19 mouse cellular contexts compared by ENCODE assay signal in the genomic region with DNA sequence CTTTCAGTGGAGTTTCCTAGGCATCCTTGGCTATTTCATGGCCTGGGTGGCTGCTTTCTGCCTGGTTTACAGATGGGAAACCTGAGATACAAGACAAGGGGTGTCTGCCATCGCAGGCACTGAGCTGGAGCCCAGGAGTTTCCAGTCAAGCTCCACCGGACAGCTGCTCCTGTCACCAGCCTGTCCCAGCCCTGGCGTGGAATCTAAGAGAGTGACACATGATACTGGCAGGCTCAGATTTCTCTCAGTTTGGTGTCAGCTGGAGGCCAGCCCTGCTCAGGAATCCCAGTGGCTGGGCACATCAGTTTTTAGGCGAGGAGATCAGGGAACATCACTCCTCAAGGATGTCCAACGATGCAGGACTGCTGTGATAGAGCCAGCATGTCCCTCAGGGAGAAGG. TPM values are rescaled to one million over a fixed set of nuclear protein-coding genes. Genes with fewer than 3 reads are reported as not detected.
A peak's percentile ranks its signal among the peaks of the same experiment; 100 is the strongest.
DNase-seq lines count a peak whose midpoint lies in the region; ATAC-seq and TF ChIP-seq lines count a peak whose summit lies in the region.
"Had no signal": no experiment of that assay in that cellular context is flagged by ENCODE, and none has a peak within 500 bp of the region (broad histone marks: within the 10 kb centered on the region; RNA-seq: fewer than 3 reads in every experiment).

No protein-coding gene starts in this region.

- no peak overlapping the region for H3K9ac ChIP-seq in kidney, embryonic 15.5 days
- H3K9ac ChIP-seq in limb, embryonic 14.5 days (ENCODE audit: low read depth, low read length, severe bottlenecking) = no peak overlapping the region
- H3K9ac ChIP-seq: forebrain, embryonic 12.5 days; hindbrain, embryonic 14.5 days; neural tube, embryonic 12.5 days had no signal

- peak; percentile 94 for ATAC-seq in kidney, embryonic 15.5 days (replicated peaks; ENCODE audit: low FRiP score)
- peak; percentile 83 for ATAC-seq in limb, embryonic 14.5 days (ENCODE audit: low FRiP score, low read depth)

- no peaks in the 10 kb centered on the region for H3K9me3 ChIP-seq in kidney, embryonic 15.5 days (replicated peaks)
- no peaks in the 10 kb centered on the region for H3K9me3 ChIP-seq in limb, embryonic 14.5 days (ENCODE audit: control insufficient read depth, low read length)
- H3K9me3 ChIP-seq: forebrain, embryonic 12.5 days; neural tube, embryonic 12.5 days had no signal

- TF ChIP-seq CTCF in thymus, adult 2 months (IDR thresholded peaks at IDR 0.05; ENCODE audit: borderline replicate concordance, control insufficient read depth, extremely low read depth, insufficient read depth, low read length, poor library complexity) = no peak

- 12% methylated on average over 5 of the region's 5 CpGs for WGBS in kidney, embryonic 15.5 days
- WGBS in limb, embryonic 14.5 days = 23% methylated on average over 5 of the region's 5 CpGs
- WGBS in thymus, adult 2 months = 72% methylated on average over 5 of the region's 5 CpGs

- H3K4me3 ChIP-seq in kidney, embryonic 15.5 days (replicated peaks) = no peak overlapping the region
- no peak overlapping the region for H3K4me3 ChIP-seq in limb, embryonic 14.5 days (replicated peaks; ENCODE audit: low read length)
- no peak overlapping the region for H3K4me3 ChIP-seq in thymus, adult 2 months (ENCODE audit: control insufficient read depth, insufficient read depth, low read length)
- H3K4me3 ChIP-seq: forebrain, embryonic 12.5 days; neural tube, embryonic 12.5 days had no signal

- no peaks in the 10 kb centered on the region for H3K27me3 ChIP-seq in kidney, embryonic 15.5 days
- H3K27me3 ChIP-seq in limb, embryonic 14.5 days (ENCODE audit: control insufficient read depth, insufficient read depth, low read length) = no peaks in the 10 kb centered on the region
- no peaks in the 10 kb centered on the region for H3K27me3 ChIP-seq in thymus, adult 2 months (ENCODE audit: control insufficient read depth, insufficient read depth, low read length)
- H3K27me3 ChIP-seq: forebrain, embryonic 12.5 days; neural tube, embryonic 12.5 days had no signal

- H3K4me2 ChIP-seq in kidney, embryonic 15.5 days = no peak overlapping the region
- no peak overlapping the region for H3K4me2 ChIP-seq in limb, embryonic 14.5 days (replicated peaks; ENCODE audit: low read depth, low read length, severe bottlenecking)
- H3K4me2 ChIP-seq: forebrain, embryonic 12.5 days; hindbrain, embryonic 14.5 days; neural tube, embryonic 12.5 days had no signal

- H3K36me3 ChIP-seq in kidney, embryonic 15.5 days = no peaks in the 10 kb centered on the region
- no peaks in the 10 kb centered on the region for H3K36me3 ChIP-seq in limb, embryonic 14.5 days (ENCODE audit: control insufficient read depth, insufficient read depth, low read length)
- no peaks in the 10 kb centered on the region for H3K36me3 ChIP-seq in thymus, adult 2 months (ENCODE audit: control insufficient read depth, insufficient read depth, low read length)
- H3K36me3 ChIP-seq: forebrain, embryonic 12.5 days; neural tube, embryonic 12.5 days had no signal

- no peak for DNase-seq in kidney, adult 18-20 months
- peak; percentile 53 for DNase-seq in ZHBTc4 (ENCODE audit: low read depth, low spot score)
- DNase-seq in gastrocnemius, adult 18-20 months (ENCODE audit: low spot score) = peak; percentile 87
- peak; percentile 45 for DNase-seq in limb, embryonic 14.5 days (ENCODE audit: low spot score)
- no peak for DNase-seq in spleen, adult 12 weeks (ENCODE audit: low spot score)
- no peak for DNase-seq in thymus, adult 2 months
- DNase-seq in layer of hippocampus, adult 9-11 months = no peak
- DNase-seq: adrenal gland, postnatal 25 days; kidney, adult 11 months; lung, postnatal 14 days; midbrain, embryonic 14.5 days had no signal

- peak overlapping the region; percentile 76 for H3K27ac ChIP-seq in kidney, embryonic 15.5 days
- H3K27ac ChIP-seq in limb, embryonic 14.5 days (replicated peaks; ENCODE audit: low read depth, low read length) = no peak overlapping the region
- no peak overlapping the region for H3K27ac ChIP-seq in thymus, adult 2 months (ENCODE audit: control insufficient read depth, insufficient read depth, low read length)
- H3K27ac ChIP-seq: forebrain, embryonic 12.5 days; hindbrain, embryonic 14.5 days; neural tube, embryonic 12.5 days had no signal

- no peak for TF ChIP-seq POLR2A in limb, embryonic 14.5 days (IDR thresholded peaks at IDR 0.05; ENCODE audit: borderline replicate concordance, extremely low read depth, insufficient read depth, insufficient read length)
- TF ChIP-seq POLR2A in thymus, adult 2 months (IDR thresholded peaks at IDR 0.05; ENCODE audit: control insufficient read depth, extremely low read depth, insufficient read depth, low read length, poor library complexity) = no peak

- H3K4me1 ChIP-seq in kidney, embryonic 15.5 days = peaks cover 8% of the 10 kb centered on the region; the same call in 1 of the 2 replicates
- H3K4me1 ChIP-seq in limb, embryonic 14.5 days (ENCODE audit: control insufficient read depth, insufficient read depth, low read length) = 0 out of 2 replicates have a peak, but pooled peaks cover 4% of the 10 kb centered on the region
- H3K4me1 ChIP-seq in thymus, adult 2 months (replicated peaks; ENCODE audit: control insufficient read depth, insufficient read depth, low read length) = no peaks in the 10 kb centered on the region
- H3K4me1 ChIP-seq: forebrain, embryonic 12.5 days; neural tube, embryonic 12.5 days had no signal

RNA-seq across cellular contexts. Expression of gene Chst5, which starts 8.2 kb away (rescaled TPM):
- polyA plus RNA-seq in kidney, embryonic 15.5 days (2015; fragmentation: Nextera tagmentation; extraction: Ambion mirVana) = 0.96 and 1.1 TPM in 2 replicates
- under 1 TPM in 1 of 2 experiments, not detected in 1; 0.09 TPM for total RNA-seq in gastrocnemius, adult 18-20 months (2021)
- 11.7 and 17.0 TPM in 2 replicates for polyA plus RNA-seq in limb, embryonic 14.5 days (2012; rRNA removed)
- 12.1 and 12.2 TPM in 2 replicates for polyA plus RNA-seq in limb, embryonic 14.5 days (2014; fragmentation: Nextera tagmentation; extraction: Ambion mirVana)
- 0.75 and 0.83 TPM in 2 replicates for polyA plus RNA-seq in thymus, adult 2 months (2012; rRNA removed)
- total RNA-seq: adrenal gland, postnatal 25 days; CH12.LX; common myeloid progenitor, adult 5-6 weeks; liver, adult 2 months had no signal
- polyA plus RNA-seq: gonadal fat pad, adult 2 months; liver, adult 2 months had no signal

RNA-seq across cellular contexts. Expression of gene Tmem170, which starts 25.5 kb away (rescaled TPM):
- 13.0 and 13.4 TPM in 2 replicates for polyA plus RNA-seq in kidney, embryonic 15.5 days (2015; fragmentation: Nextera tagmentation; extraction: Ambion mirVana)
- total RNA-seq in gastrocnemius, adult 18-20 months (2021) = 1 to 10 TPM; 2.0 to 2.3 TPM
- polyA plus RNA-seq in limb, embryonic 14.5 days (2012; rRNA removed) = 5.8 and 7.0 TPM in 2 replicates
- polyA plus RNA-seq in limb, embryonic 14.5 days (2014; fragmentation: Nextera tagmentation; extraction: Ambion mirVana) = 4.0 and 5.1 TPM in 2 replicates
- 3.1 and 3.7 TPM in 2 replicates for polyA plus RNA-seq in thymus, adult 2 months (2012; rRNA removed)

RNA-seq across cellular contexts. Expression of gene Tmem231, which starts 31.6 kb away (rescaled TPM):
- polyA plus RNA-seq in kidney, embryonic 15.5 days (2015; fragmentation: Nextera tagmentation; extraction: Ambion mirVana) = 21.1 and 21.5 TPM in 2 replicates
- 1 to 10 TPM in 1 of 2 experiments, under 1 TPM in 1; 0.91 to 1.0 TPM for total RNA-seq in gastrocnemius, adult 18-20 months (2021)
- polyA plus RNA-seq in limb, embryonic 14.5 days (2012; rRNA removed) = 16.3 and 19.8 TPM in 2 replicates
- polyA plus RNA-seq in limb, embryonic 14.5 days (2014; fragmentation: Nextera tagmentation; extraction: Ambion mirVana) = 15.7 and 17.9 TPM in 2 replicates
- polyA plus RNA-seq in thymus, adult 2 months (2012; rRNA removed) = 2.4 and 2.8 TPM in 2 replicates

RNA-seq across cellular contexts. Expression of gene Gabarapl2, which starts 38.4 kb away (rescaled TPM):
- polyA plus RNA-seq in kidney, embryonic 15.5 days (2015; fragmentation: Nextera tagmentation; extraction: Ambion mirVana) = 194 and 198 TPM in 2 replicates
- 100 to 1,000 TPM in 1 of 2 experiments, 10 to 100 TPM in 1; 91.4 to 110 TPM for total RNA-seq in gastrocnemius, adult 18-20 months (2021)
- polyA plus RNA-seq in limb, embryonic 14.5 days (2012; rRNA removed) = 55.6 and 56.6 TPM in 2 replicates
- polyA plus RNA-seq in limb, embryonic 14.5 days (2014; fragmentation: Nextera tagmentation; extraction: Ambion mirVana) = 148 and 163 TPM in 2 replicates
- polyA plus RNA-seq in thymus, adult 2 months (2012; rRNA removed) = 34.1 and 45.3 TPM in 2 replicates

RNA-seq across cellular contexts. Expression of gene Cfdp1, which starts 48.0 kb away (rescaled TPM):
- 226 and 233 TPM in 2 replicates for polyA plus RNA-seq in kidney, embryonic 15.5 days (2015; fragmentation: Nextera tagmentation; extraction: Ambion mirVana)
- 10 to 100 TPM; 17.8 to 21.0 TPM for total RNA-seq in gastrocnemius, adult 18-20 months (2021)
- 50.4 and 129 TPM in 2 replicates for polyA plus RNA-seq in limb, embryonic 14.5 days (2012; rRNA removed)
- 210 and 219 TPM in 2 replicates for polyA plus RNA-seq in limb, embryonic 14.5 days (2014; fragmentation: Nextera tagmentation; extraction: Ambion mirVana)
- polyA plus RNA-seq in thymus, adult 2 months (2012; rRNA removed) = 5.5 and 5.8 TPM in 2 replicates

Comparison
In these comparisons a context has a peak if more than half of its experiments do, and no peak if none do; other contexts are left out.
1. DNase-seq: peak in ZHBTc4 (single experiment), gastrocnemius, adult 18-20 months (single experiment) and limb, embryonic 14.5 days (single experiment); none in kidney, adult 18-20 months (single experiment), spleen, adult 12 weeks (single experiment), thymus, adult 2 months (single experiment) and layer of hippocampus, adult 9-11 months (single experiment).